Mouse (Mus musculus): ENCODE measurements around the gene Tenm4.

DNA sequence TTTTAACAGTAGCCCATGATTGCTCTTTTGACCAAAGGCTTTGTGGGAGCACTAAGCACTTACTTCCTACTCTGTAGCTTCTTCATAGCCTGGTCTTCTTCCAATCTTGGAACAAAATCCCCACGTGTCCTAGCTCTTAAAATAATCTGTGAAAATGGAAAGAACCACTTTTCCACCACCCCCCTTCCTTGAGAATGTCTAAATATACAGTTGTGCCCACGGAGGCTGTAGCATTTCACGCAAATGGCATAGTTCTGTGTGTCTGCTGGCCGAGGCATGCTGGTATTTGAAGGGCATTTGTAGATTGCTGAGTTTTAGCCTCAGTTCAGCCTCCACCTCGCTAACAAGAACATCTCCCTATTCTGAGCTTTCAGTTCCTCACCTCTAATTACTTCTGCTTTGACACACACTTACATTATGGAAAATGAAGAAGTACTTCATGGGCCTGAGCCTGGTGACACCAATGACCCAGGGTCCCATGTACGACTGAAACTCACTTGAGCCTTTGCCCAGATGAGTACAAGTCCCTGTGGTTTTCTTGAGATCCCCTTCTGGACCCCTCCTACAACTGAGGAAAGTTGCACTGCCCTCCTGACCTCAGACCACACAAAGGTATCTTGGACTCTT is 306.1 kb downstream of the Tenm4 start:
- TF ChIP-seq ZNF384 (IDR thresholded peaks at IDR 0.05; ENCODE audit: low read depth, low read length): no peak
- no peak for TF ChIP-seq CHD2 (IDR thresholded peaks at IDR 0.05; ENCODE audit: low read depth, low read length)
- TF ChIP-seq ZC3H11A (IDR thresholded peaks at IDR 0.05; ENCODE audit: borderline replicate concordance, low read depth, low read length): no peak
- no peak for TF ChIP-seq HCFC1 (IDR thresholded peaks at IDR 0.05; ENCODE audit: borderline replicate concordance, insufficient read depth, low read length)
- no peak for TF ChIP-seq MAFK (IDR thresholded peaks at IDR 0.05; ENCODE audit: insufficient read depth, low read depth, low read length)
